ENCODE assay signal across 16 mouse cellular contexts in genomic region chr1:63260742-63261033, GRCm38 (mm10). TPM values are rescaled to one million over a fixed set of nuclear protein-coding genes. Genes with fewer than 3 reads are reported as not detected.
"Had no signal": no experiment of that assay in that cellular context is flagged by ENCODE, and none has a peak within 500 bp of the region (broad histone marks: within the 10 kb centered on the region; RNA-seq: fewer than 3 reads in every experiment).

No protein-coding gene starts in this region.

- ATAC-seq: liver, postnatal 0 days had no signal

- H3K4me1 ChIP-seq: kidney, embryonic 15.5 days; liver, embryonic 13.5 days; lung, embryonic 15.5 days had no signal

- H3K4me2 ChIP-seq: kidney, embryonic 15.5 days; limb, embryonic 12.5 days; liver, embryonic 13.5 days; lung, embryonic 15.5 days; midbrain, embryonic 11.5 days; neural tube, embryonic 12.5 days had no signal

- DNase-seq: kidney, adult 2 months; kidney, postnatal 14 days; liver; liver, embryonic 13.5 days; liver, postnatal 0 days; lung, postnatal 14 days; right cerebral cortex, adult 18-20 months; thymus, postnatal 4 days had no signal

- H3K36me3 ChIP-seq: kidney, embryonic 15.5 days; limb, embryonic 12.5 days; liver, embryonic 13.5 days; lung, embryonic 15.5 days; neural tube, embryonic 12.5 days had no signal

- H3K4me3 ChIP-seq: kidney, embryonic 15.5 days; limb, embryonic 12.5 days; liver, embryonic 13.5 days; lung, embryonic 15.5 days; megakaryocyte, embryonic 14.5 days; neural tube, embryonic 12.5 days had no signal

- H3K27ac ChIP-seq: kidney, embryonic 15.5 days; limb, embryonic 12.5 days; liver, embryonic 13.5 days; lung, embryonic 15.5 days; macrophage; neural tube, embryonic 12.5 days; stomach, postnatal 0 days had no signal

- H3K9ac ChIP-seq: kidney, embryonic 15.5 days; limb, embryonic 12.5 days; liver, embryonic 13.5 days; liver, postnatal 0 days; lung, embryonic 15.5 days; neural tube, embryonic 12.5 days had no signal

- H3K9me3 ChIP-seq: kidney, embryonic 15.5 days; limb, embryonic 12.5 days; liver, embryonic 13.5 days; lung, embryonic 15.5 days; neural tube, embryonic 12.5 days had no signal

RNA-seq across cellular contexts. Expression of gene Zdbf2, which starts 12.4 kb away (rescaled TPM):
- polyA plus RNA-seq: macrophage had no signal

RNA-seq across cellular contexts. Expression of gene Gpr1, which starts 46.3 kb away (rescaled TPM):
- polyA plus RNA-seq: liver, embryonic 13.5 days; lung, embryonic 15.5 days; macrophage had no signal
